Mouse (Mus musculus): ENCODE measurements around the gene Dalrd3.

Gene Dalrd3

GRCm38 (mm10) chr9:108573774-108574690 lies 4.3 kb downstream of the Dalrd3 start:
- DNase-seq = peak; percentile 62

GRCm38 (mm10) chr9:108574921-108575320 lies 5.2 kb downstream of the Dalrd3 start:
- DNase-seq = no peak

GRCm38 (mm10) chr9:108575321-108576297 lies 5.9 kb downstream of the Dalrd3 start:
- no peak for DNase-seq

GRCm38 (mm10) chr9:108577025-108577424 lies 7.3 kb downstream of the Dalrd3 start:
- DNase-seq = no peak

GRCm38 (mm10) chr9:108577934-108578544 lies 8.4 kb downstream of the Dalrd3 start:
- DNase-seq = peak; percentile 72

- DNase-seq = peak; percentile 96
Measured at GRCm38 (mm10) chr9:108578545-108579343, 9.1 kb downstream of the Dalrd3 start, which contains the start of gene Wdr6. Wdr6 (minus strand) TSS chr9:108578739.

- DNase-seq = no peak
Measured at GRCm38 (mm10) chr9:108579344-108579690, 9.6 kb downstream of the Dalrd3 start.

GRCm38 (mm10) chr9:108587571-108588180 lies 18.0 kb downstream of the Dalrd3 start:
- peak; percentile 77 for DNase-seq

- DNase-seq = no peak
Measured at GRCm38 (mm10) chr9:108589229-108589628, 19.5 kb downstream of the Dalrd3 start.

GRCm38 (mm10) chr9:108591462-108591861 lies 21.8 kb downstream of the Dalrd3 start:
- no peak for DNase-seq

- DNase-seq = no peak
Measured at GRCm38 (mm10) chr9:108594354-108594753, 24.7 kb downstream of the Dalrd3 start.

- DNase-seq = peak; percentile 80
Measured at GRCm38 (mm10) chr9:108596998-108597764, 27.5 kb downstream of the Dalrd3 start, which contains the start of gene P4htm. P4htm (minus strand) TSS chr9:108597667.

GRCm38 (mm10) chr9:108599021-108599566 lies 29.4 kb downstream of the Dalrd3 start:
- DNase-seq = no peak

GRCm38 (mm10) chr9:108600011-108600410 lies 30.3 kb downstream of the Dalrd3 start:
- peak; percentile 73 for DNase-seq

GRCm38 (mm10) chr9:108601986-108602385 lies 32.3 kb downstream of the Dalrd3 start:
- DNase-seq = no peak

- DNase-seq = peak; percentile 44
Measured at GRCm38 (mm10) chr9:108607929-108608328, 38.2 kb downstream of the Dalrd3 start.

GRCm38 (mm10) chr9:108608889-108609288 lies 39.2 kb downstream of the Dalrd3 start:
- DNase-seq = no peak

- DNase-seq = no peak
Measured at GRCm38 (mm10) chr9:108611488-108611887, 41.8 kb downstream of the Dalrd3 start.

- DNase-seq = no peak
Measured at GRCm38 (mm10) chr9:108617301-108617700, 47.6 kb downstream of the Dalrd3 start.

Data from lung, postnatal 36 days (tissue).